Mouse (Mus musculus) intestine, embryonic 16.5 days (tissue): ENCODE measurements around the gene Gm28305. TPM values are rescaled to one million over a fixed set of nuclear protein-coding genes. Genes with fewer than 3 reads are reported as not detected.

ENCODE experiments used
- ATAC-seq: fragments of 200-750 bp; cut with Nextera tagmentation; 2 replicates; pipeline ENCODE4 v1.8.0; 2017; ENCODE audit warnings: moderate TSS enrichment, moderate library complexity
- H3K27ac ChIP-seq: fragments of 300-500 bp; sonication (generic); 2 replicates; pipeline ENCODE4 v1.5.1; 2014; ENCODE audit warnings: mild to moderate bottlenecking, low read length
- H3K27me3 ChIP-seq: fragments of 300-500 bp; sonication (generic); replicated peaks from 2 replicates; pipeline ENCODE4 v1.6.1; 2014; ENCODE audit warnings: low read length, control low read depth, mixed read lengths; ENCODE audit not compliant: control insufficient read depth, insufficient read depth
- H3K36me3 ChIP-seq: fragments of 300-500 bp; sonication (generic); 2 replicates; pipeline ENCODE4 v1.6.1; 2014; ENCODE audit warnings: low read length, control low read depth; ENCODE audit not compliant: control insufficient read depth, insufficient read depth
- H3K4me1 ChIP-seq: fragments of 300-500 bp; sonication (generic); 2 replicates; pipeline ENCODE4 v1.6.1; 2014; ENCODE audit warnings: low read length, control low read depth, mixed read lengths; ENCODE audit not compliant: control insufficient read depth, insufficient read depth
- H3K4me2 ChIP-seq: fragments of 300-500 bp; sonication (generic); 2 replicates; pipeline ENCODE4 v1.6.1; 2014; ENCODE audit warnings: low read depth, low read length, control low read depth
- H3K4me3 ChIP-seq: fragments of 300-500 bp; sonication (generic); 2 replicates; pipeline ENCODE4 v1.5.1; 2014; ENCODE audit warnings: mild to moderate bottlenecking, low read length
- H3K9ac ChIP-seq: fragments of 300-500 bp; sonication (generic); 2 replicates; pipeline ENCODE4 v1.6.1; 2014; ENCODE audit warnings: low read depth, low read length
- H3K9me3 ChIP-seq: fragments of 300-500 bp; sonication (generic); 2 replicates; pipeline ENCODE4 v1.6.1; 2016; ENCODE audit warnings: low read length, control low read depth; ENCODE audit not compliant: control insufficient read depth
- WGBS: fragments of 180-500 bp; shearing (Covaris S2); extraction: QIAGEN DNeasy Blood & Tissue Kit; methylation state at CpG from one replicate; pipeline ENCODE4 v1.1.7; 2014; 5-methylcytosine and 5-hydroxymethylcytosine counted together
- polyA plus RNA-seq: library from polyadenylated mRNA; unstranded; fragments of >200 nt; fragmentation: Nextera tagmentation; extraction: Ambion mirVana; gene quantifications from 2 replicates; pipeline ENCODE4 v1.2.1, GENCODE M21; 2015

The Gm28305 gene
- polyA plus RNA-seq, 1 experiment from 2014 or later = not detected

GRCm38 (mm10) chr9:104063244-104063961 is 22.9 kb downstream of the Gm28305 start, which contains the start of gene Acad11:
Gene Acad11, plus strand, starts transcription at chr9:104063377.
- Histone ChIP-seq H3K9me3 (no peaks in the 10 kb centered on the region), H3K4me2 (peak within 1 kb of the TSS; percentile 77), H3K9ac (peak within 1 kb of the TSS; percentile 81), H3K4me3 (peak within 1 kb of the TSS; percentile 100), H3K27ac (peak within 1 kb of the TSS; percentile 48), H3K36me3 (peaks cover 6% of the 10 kb centered on the region), H3K4me1 (peaks cover 12% of the 10 kb centered on the region), H3K27me3 (no peaks in the 10 kb centered on the region)
- under 1% methylated on average over 30 of the region's 30 CpGs for WGBS
- peak; percentile 96 for ATAC-seq

- no peak overlapping the region for H3K4me3 ChIP-seq
- no peak for ATAC-seq
These were observed 24.1 kb downstream of the Gm28305 start for GRCm38 (mm10) chr9:104064571-104064970.

GRCm38 (mm10) chr9:104070241-104070640 is 29.8 kb downstream of the Gm28305 start:
- H3K4me3 ChIP-seq = no peak overlapping the region
- H3K9ac ChIP-seq = no peak overlapping the region
- H3K4me2 ChIP-seq = no peak overlapping the region
- H3K27ac ChIP-seq = no peak overlapping the region
- H3K27me3 ChIP-seq = no peaks in the 10 kb centered on the region
- no peak for ATAC-seq
- no peaks in the 10 kb centered on the region for H3K9me3 ChIP-seq
- no peaks in the 10 kb centered on the region for H3K4me1 ChIP-seq
- H3K36me3 ChIP-seq = no peaks in the 10 kb centered on the region
- 72% methylated on average over 4 of the region's 4 CpGs for WGBS

More at GRCm38 (mm10) chr9:104064571-104064970, 24.1 kb downstream of the Gm28305 start:
- no peaks in the 10 kb centered on the region for H3K27me3 ChIP-seq
- H3K36me3 ChIP-seq = peaks cover 4% of the 10 kb centered on the region
- 21% methylated on average over 1 of the region's 1 CpGs for WGBS
- H3K27ac ChIP-seq = no peak overlapping the region
- H3K9me3 ChIP-seq = no peaks in the 10 kb centered on the region
- no peak overlapping the region for H3K4me2 ChIP-seq
- H3K9ac ChIP-seq = no peak overlapping the region
- peaks cover 12% of the 10 kb centered on the region for H3K4me1 ChIP-seq

- WGBS = 68% methylated on average over 8 of the region's 8 CpGs
- peak overlapping the region; percentile 69 for H3K27ac ChIP-seq
These were observed 30.6 kb downstream of the Gm28305 start for GRCm38 (mm10) chr9:104070863-104071604.

GRCm38 (mm10) chr9:104075808-104076207 is 35.3 kb downstream of the Gm28305 start:
- Histone ChIP-seq H3K4me1 (no peaks in the 10 kb centered on the region), H3K36me3 (0 out of 2 replicates have a peak, but pooled peaks cover 2% of the 10 kb centered on the region), H3K9ac (no peak overlapping the region), H3K27me3 (no peaks in the 10 kb centered on the region), H3K27ac (no peak overlapping the region), H3K9me3 (no peaks in the 10 kb centered on the region), H3K4me2 (no peak overlapping the region), H3K4me3 (no peak overlapping the region)
- 66% methylated on average over 2 of the region's 2 CpGs for WGBS
- no peak for ATAC-seq

More at GRCm38 (mm10) chr9:104070863-104071604, 30.6 kb downstream of the Gm28305 start:
- Histone ChIP-seq H3K27me3 (no peaks in the 10 kb centered on the region), H3K36me3 (no peaks in the 10 kb centered on the region), H3K4me1 (no peaks in the 10 kb centered on the region), H3K4me3 (no peak overlapping the region), H3K4me2 (no peak overlapping the region), H3K9me3 (no peaks in the 10 kb centered on the region), H3K9ac (no peak overlapping the region)
- peak; percentile 95 for ATAC-seq

- ATAC-seq = no peak
- WGBS = 93% methylated on average over 1 of the region's 1 CpGs
These were observed 38.3 kb downstream of the Gm28305 start for GRCm38 (mm10) chr9:104078780-104079179.

GRCm38 (mm10) chr9:104079379-104079778 is 38.9 kb downstream of the Gm28305 start:
- Histone ChIP-seq H3K36me3 (0 out of 2 replicates have a peak, but pooled peaks cover 2% of the 10 kb centered on the region), H3K9me3 (no peaks in the 10 kb centered on the region), H3K4me3 (no peak overlapping the region), H3K27ac (no peak overlapping the region), H3K4me1 (no peaks in the 10 kb centered on the region), H3K4me2 (no peak overlapping the region), H3K27me3 (no peaks in the 10 kb centered on the region), H3K9ac (no peak overlapping the region)
- ATAC-seq = peak; percentile 55; the same call in 1 of the 2 replicates
- 53% methylated on average over 5 of the region's 5 CpGs for WGBS

More at GRCm38 (mm10) chr9:104078780-104079179, 38.3 kb downstream of the Gm28305 start:
- no peak overlapping the region for H3K9ac ChIP-seq
- no peaks in the 10 kb centered on the region for H3K27me3 ChIP-seq
- H3K27ac ChIP-seq = no peak overlapping the region
- 0 out of 2 replicates have a peak, but pooled peaks cover 2% of the 10 kb centered on the region for H3K36me3 ChIP-seq
- no peaks in the 10 kb centered on the region for H3K4me1 ChIP-seq
- H3K4me3 ChIP-seq = no peak overlapping the region
- no peaks in the 10 kb centered on the region for H3K9me3 ChIP-seq
- no peak overlapping the region for H3K4me2 ChIP-seq

- WGBS = 79% methylated on average over 3 of the region's 3 CpGs
- no peak overlapping the region for H3K27ac ChIP-seq
- ATAC-seq = no peak
- H3K9me3 ChIP-seq = no peaks in the 10 kb centered on the region
- 0 out of 2 replicates have a peak, but pooled peaks cover 2% of the 10 kb centered on the region for H3K36me3 ChIP-seq
- no peak overlapping the region for H3K4me3 ChIP-seq
- no peaks in the 10 kb centered on the region for H3K27me3 ChIP-seq
- no peak overlapping the region for H3K4me2 ChIP-seq
- H3K4me1 ChIP-seq = no peaks in the 10 kb centered on the region
- H3K9ac ChIP-seq = no peak overlapping the region
These were observed 39.6 kb downstream of the Gm28305 start for GRCm38 (mm10) chr9:104080038-104080437.

GRCm38 (mm10) chr9:104085730-104086429 is 45.4 kb downstream of the Gm28305 start:
- no peak for ATAC-seq
- Histone ChIP-seq H3K27ac (no peak overlapping the region), H3K9me3 (no peaks in the 10 kb centered on the region), H3K27me3 (no peaks in the 10 kb centered on the region), H3K9ac (no peak overlapping the region), H3K4me1 (no peaks in the 10 kb centered on the region), H3K4me3 (no peak overlapping the region), H3K36me3 (no peaks in the 10 kb centered on the region), H3K4me2 (no peak overlapping the region)
- 67% methylated on average over 4 of the region's 4 CpGs for whole genome bisulfite sequencing
